Mouse (Mus musculus) G1E (cell line): ENCODE measurements at regions not wholly inside any gene's neighbourhood (a gene's known extent, or its start where the extent isn't known, plus 50 kb on each side); places are given as distances from the start of the nearest gene placed in this dataset.

Source experiments
- CTCF ChIP-seq: IDR thresholded peaks from 2 replicates; pipeline ENCODE4 v1.5.1; 2012; ENCODE audit warnings: low read depth, low read length, inconsistent platforms, mixed read lengths
- GATA2 ChIP-seq: IDR thresholded peaks from 2 replicates; pipeline ENCODE4 v1.6.1; 2012; ENCODE audit warnings: low read depth, low read length, inconsistent platforms, borderline replicate concordance
- POLR2AphosphoS5 ChIP-seq: IDR thresholded peaks from 2 replicates; pipeline ENCODE4 v1.6.1; 2012; ENCODE audit warnings: low read depth, low read length, inconsistent platforms; ENCODE audit not compliant: insufficient replicate concordance
- TAL1 ChIP-seq: conservative IDR thresholded peaks from 2 replicates; pipeline ENCODE4 v1.6.1; 2012; ENCODE audit warnings: low read depth, low read length, inconsistent platforms, mixed read lengths

- no peak for TF ChIP-seq CTCF
- TF ChIP-seq TAL1, result no peak
- no peak for TF ChIP-seq GATA2
- TF ChIP-seq POLR2AphosphoS5, result no peak
Observed at GRCm38 (mm10) chr9:116460022-116460421, 284.9 kb upstream of the Tgfbr2 start.
